Mouse (Mus musculus): ENCODE measurements around the gene Xrcc6.

The Xrcc6 gene

GRCm38 (mm10) chr15:82071816-82072469, 84.3 kb downstream of the Xrcc6 start:
- no peak for DNase-seq (ENCODE audit: extremely low read depth, low read depth, low spot score)

GRCm38 (mm10) chr15:82073490-82073889, 85.9 kb downstream of the Xrcc6 start:
- DNase-seq (ENCODE audit: extremely low read depth, low read depth, low spot score) = no peak

GRCm38 (mm10) chr15:82079883-82080282, 92.2 kb downstream of the Xrcc6 start:
- no peak for DNase-seq (ENCODE audit: extremely low read depth, low read depth, low spot score)

DNA sequence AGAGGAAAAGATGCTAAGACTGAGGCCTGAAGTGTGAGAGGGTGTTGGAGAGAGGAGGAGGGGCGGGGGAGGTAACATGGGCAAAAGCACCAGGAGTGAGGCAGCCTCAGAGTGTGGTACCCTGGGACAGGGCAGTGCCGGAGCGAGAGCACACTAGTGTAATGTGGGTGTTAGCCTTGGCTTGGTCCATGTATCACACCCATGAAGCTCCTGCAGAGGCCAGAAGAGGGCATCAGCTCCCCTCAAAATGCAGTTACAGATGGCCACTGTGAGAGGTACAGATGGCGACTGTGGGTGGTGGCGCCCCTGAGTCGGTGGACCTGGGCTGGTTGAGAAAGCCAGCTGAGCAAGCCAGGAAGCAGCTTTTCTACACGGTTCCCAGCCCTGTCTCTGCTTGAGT, 93.5 kb downstream of the Xrcc6 start:
- no peak for DNase-seq (ENCODE audit: extremely low read depth, low read depth, low spot score)

GRCm38 (mm10) chr15:82085606-82086005, 98.0 kb downstream of the Xrcc6 start:
- no peak for DNase-seq (ENCODE audit: extremely low read depth, low read depth, low spot score)

DNA sequence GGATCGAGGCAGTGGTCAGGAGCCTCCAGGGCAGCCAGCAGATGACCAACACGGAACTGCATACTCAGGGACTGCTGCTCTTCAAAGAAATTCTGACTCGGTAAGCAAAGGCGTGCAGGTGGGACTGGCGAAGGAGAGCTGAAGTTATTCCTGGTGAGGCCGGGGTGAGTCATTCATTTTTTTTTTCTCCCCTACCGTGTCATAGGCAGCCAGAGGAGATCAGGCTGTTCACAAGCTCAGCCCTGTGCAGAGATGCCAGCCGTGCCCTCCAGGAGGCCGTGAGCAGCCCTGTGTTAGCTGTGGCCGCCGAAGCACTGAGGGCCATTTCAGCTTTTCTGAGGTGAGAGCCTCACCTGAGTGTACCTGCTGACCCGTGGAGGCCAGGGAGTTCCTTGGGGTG, 98.5 kb downstream of the Xrcc6 start:
- DNase-seq (ENCODE audit: extremely low read depth, low read depth, low spot score) = no peak

- DNase-seq (ENCODE audit: extremely low read depth, low read depth, low spot score) = no peak
These were observed 99.6 kb downstream of the Xrcc6 start for GRCm38 (mm10) chr15:82087266-82087665.
